Comparison of ENCODE assay signal across 9 mouse cellular contexts in genomic region chr1:117519498-117520032, GRCm38 (mm10).
DNase-seq lines count a peak whose midpoint lies in the region; ATAC-seq and TF ChIP-seq lines count a peak whose summit lies in the region.
"Had no signal": no experiment of that assay in that cellular context is flagged by ENCODE, and none has a peak within 500 bp of the region (broad histone marks: within the 10 kb centered on the region; RNA-seq: fewer than 3 reads in every experiment).

No protein-coding gene starts in this region.

- intact Hi-C loops in heart, postnatal 25 days (cut with DNase I) = no loop called here

- H3K9ac ChIP-seq in stomach, postnatal 0 days (ENCODE audit: low read length) = no peak overlapping the region
- H3K9ac ChIP-seq: limb, embryonic 12.5 days had no signal

- H3K9me3 ChIP-seq in stomach, postnatal 0 days (ENCODE audit: control insufficient read depth, low read length) = no peaks in the 10 kb centered on the region
- H3K9me3 ChIP-seq: limb, embryonic 12.5 days had no signal

- no peak overlapping the region for H3K27ac ChIP-seq in stomach, postnatal 0 days (replicated peaks)
- H3K27ac ChIP-seq: limb, embryonic 12.5 days had no signal

- TF ChIP-seq EP300 in stomach, postnatal 0 days (optimal IDR thresholded peaks at IDR 0.05) = no peak

- peak; percentile 13 to 57 for DNase-seq in cerebellum, postnatal 10 days
- no peak for DNase-seq in cerebellum, postnatal 36 days
- DNase-seq in right cerebral cortex, adult 18-20 months = peak; percentile 11
- DNase-seq in right cerebral cortex, postnatal 36 days (ENCODE audit: low spot score in 2 of 2) = no peak
- DNase-seq in layer of hippocampus, adult 9-10 months (ENCODE audit: low spot score) = peak; percentile 36
- no peak for DNase-seq in stomach, postnatal 0 days (ENCODE audit: low spot score)
- DNase-seq in urinary bladder, postnatal 4 days (ENCODE audit: low spot score in 2 of 2) = no peak
- no peak for DNase-seq in heart, postnatal 25 days (ENCODE audit: low spot score)

- no peak overlapping the region for H3K4me2 ChIP-seq in stomach, postnatal 0 days (replicated peaks; ENCODE audit: low read depth)
- H3K4me2 ChIP-seq: limb, embryonic 12.5 days had no signal

- no peaks in the 10 kb centered on the region for H3K36me3 ChIP-seq in stomach, postnatal 0 days (ENCODE audit: control insufficient read depth, insufficient read depth, low read length)
- H3K36me3 ChIP-seq: limb, embryonic 12.5 days had no signal

- H3K4me1 ChIP-seq in stomach, postnatal 0 days (replicated peaks; ENCODE audit: control insufficient read depth, insufficient read depth) = no peaks in the 10 kb centered on the region
- H3K4me1 ChIP-seq: limb, embryonic 12.5 days had no signal

- ATAC-seq in stomach, postnatal 0 days (ENCODE audit: low FRiP score, low TSS enrichment) = no peak

- no peaks in the 10 kb centered on the region for H3K27me3 ChIP-seq in stomach, postnatal 0 days (ENCODE audit: control insufficient read depth, insufficient read depth, low read length)
- H3K27me3 ChIP-seq: limb, embryonic 12.5 days had no signal

- H3K4me3 ChIP-seq in stomach, postnatal 0 days (ENCODE audit: low read depth, low read length) = no peak overlapping the region
- H3K4me3 ChIP-seq: limb, embryonic 12.5 days had no signal

- 20% methylated on average over 5 of the region's 5 CpGs for WGBS in stomach, postnatal 0 days

- TF ChIP-seq CTCF in stomach, postnatal 0 days (IDR thresholded peaks at IDR 0.05; ENCODE audit: low read depth) = peak; percentile 74

Comparison
In these comparisons a context has a peak if more than half of its experiments do, and no peak if none do; other contexts are left out.
1. DNase-seq: peak in cerebellum, postnatal 10 days (2 of 2), right cerebral cortex, adult 18-20 months (single experiment) and layer of hippocampus, adult 9-10 months (single experiment); none in cerebellum, postnatal 36 days (0 of 2), right cerebral cortex, postnatal 36 days (0 of 2), stomach, postnatal 0 days (single experiment), urinary bladder, postnatal 4 days (0 of 2) and heart, postnatal 25 days (single experiment).